9 mouse cellular contexts compared by ENCODE assay signal in genomic region chr13:48273451-48274069, GRCm38 (mm10). TPM values are rescaled to one million over a fixed set of nuclear protein-coding genes. Genes with fewer than 3 reads are reported as not detected.
DNase-seq lines count a peak whose midpoint lies in the region; ATAC-seq lines count a peak whose summit lies in the region.
"Had no signal": no experiment of that assay in that cellular context is flagged by ENCODE, and none has a peak within 500 bp of the region (broad histone marks: within the 10 kb centered on the region; RNA-seq: fewer than 3 reads in every experiment).

No protein-coding gene starts in this region.

- intact Hi-C loops in heart, postnatal 25 days (cut with DNase I) = loop anchor here (1.0 to 10.0 kb wide), 4 partner anchors 191 to 921 kb away; no protein-coding TSS in a partner anchor

- H3K9ac ChIP-seq in embryonic facial prominence, embryonic 14.5 days (ENCODE audit: low read depth, low read length) = 0 out of 2 replicates have a peak overlapping the region, but pooled peaks have one; percentile 32
- H3K9ac ChIP-seq in heart, embryonic 16.5 days (ENCODE audit: low read length) = peak overlapping the region; percentile 52; the same call in 1 of the 2 replicates
- H3K9ac ChIP-seq in liver, embryonic 13.5 days = no peak overlapping the region
- H3K9ac ChIP-seq in neural tube, embryonic 15.5 days (replicated peaks) = no peak overlapping the region

- peak overlapping the region; percentile 66 for H3K4me2 ChIP-seq in embryonic facial prominence, embryonic 14.5 days (ENCODE audit: low read depth, low read length)
- H3K4me2 ChIP-seq in heart, embryonic 16.5 days (ENCODE audit: low read depth, low read length) = peak overlapping the region; percentile 74
- H3K4me2 ChIP-seq in liver, embryonic 13.5 days = peak overlapping the region; percentile 33
- H3K4me2 ChIP-seq in neural tube, embryonic 15.5 days = peak overlapping the region; percentile 51

- H3K4me1 ChIP-seq in embryonic facial prominence, embryonic 14.5 days (ENCODE audit: control insufficient read depth, insufficient read depth, low read length) = peaks cover 5% of the 10 kb centered on the region; the same call in 1 of the 2 replicates
- peaks cover 5% of the 10 kb centered on the region; the same call in 1 of the 2 replicates for H3K4me1 ChIP-seq in heart, embryonic 16.5 days (ENCODE audit: control insufficient read depth, insufficient read depth, low read length)
- no peaks in the 10 kb centered on the region for H3K4me1 ChIP-seq in liver, embryonic 13.5 days (replicated peaks)
- H3K4me1 ChIP-seq in neural tube, embryonic 15.5 days = peaks cover 21% of the 10 kb centered on the region
- H3K4me1 ChIP-seq: megakaryocyte, embryonic 14.5 days had no signal

- no peaks in the 10 kb centered on the region for H3K9me3 ChIP-seq in embryonic facial prominence, embryonic 14.5 days (ENCODE audit: control insufficient read depth, low read length)
- H3K9me3 ChIP-seq in heart, embryonic 16.5 days (replicated peaks; ENCODE audit: control insufficient read depth, low read length) = no peaks in the 10 kb centered on the region
- no peaks in the 10 kb centered on the region for H3K9me3 ChIP-seq in liver, embryonic 13.5 days (replicated peaks)
- H3K9me3 ChIP-seq in neural tube, embryonic 15.5 days (replicated peaks) = no peaks in the 10 kb centered on the region
- H3K9me3 ChIP-seq: megakaryocyte, embryonic 14.5 days had no signal

- no peaks in the 10 kb centered on the region for H3K36me3 ChIP-seq in embryonic facial prominence, embryonic 14.5 days (ENCODE audit: control insufficient read depth, insufficient read depth, low read length)
- no peaks in the 10 kb centered on the region for H3K36me3 ChIP-seq in heart, embryonic 16.5 days (ENCODE audit: control insufficient read depth, insufficient read depth)
- no peaks in the 10 kb centered on the region for H3K36me3 ChIP-seq in liver, embryonic 13.5 days
- H3K36me3 ChIP-seq in neural tube, embryonic 15.5 days = no peaks in the 10 kb centered on the region

- H3K4me3 ChIP-seq in embryonic facial prominence, embryonic 14.5 days (ENCODE audit: low read depth, low read length) = peak overlapping the region; percentile 30
- H3K4me3 ChIP-seq in heart, embryonic 16.5 days (ENCODE audit: low read length) = peak overlapping the region; percentile 49
- H3K4me3 ChIP-seq in liver, embryonic 13.5 days (replicated peaks) = no peak overlapping the region
- peak overlapping the region; percentile 14; the same call in 1 of the 2 replicates for H3K4me3 ChIP-seq in neural tube, embryonic 15.5 days (replicated peaks)
- H3K4me3 ChIP-seq: megakaryocyte, embryonic 14.5 days had no signal

- H3K27ac ChIP-seq in embryonic facial prominence, embryonic 14.5 days (replicated peaks; ENCODE audit: low read depth, low read length) = no peak overlapping the region
- no peak overlapping the region for H3K27ac ChIP-seq in heart, embryonic 16.5 days (ENCODE audit: low read length)
- H3K27ac ChIP-seq in liver, embryonic 13.5 days = no peak overlapping the region
- 0 out of 2 replicates have a peak overlapping the region, but pooled peaks have one; percentile 1 for H3K27ac ChIP-seq in neural tube, embryonic 15.5 days (replicated peaks)

- ATAC-seq in embryonic facial prominence, embryonic 14.5 days (ENCODE audit: low read depth) = peak; percentile 87
- ATAC-seq in heart, embryonic 16.5 days (replicated peaks; ENCODE audit: extremely low read depth, insufficient read depth, low FRiP score) = no peak; the same call in 1 of the 2 replicates
- ATAC-seq in liver, embryonic 13.5 days (ENCODE audit: low read depth) = no peak
- peak; percentile 83 for ATAC-seq in neural tube, embryonic 15.5 days (ENCODE audit: low FRiP score)
- ATAC-seq in CD4-positive, CD25-positive, alpha-beta regulatory T cell, adult 4 months = no peak

- H3K27me3 ChIP-seq in embryonic facial prominence, embryonic 14.5 days (replicated peaks; ENCODE audit: control insufficient read depth, insufficient read depth, low read length) = no peaks in the 10 kb centered on the region
- no peaks in the 10 kb centered on the region for H3K27me3 ChIP-seq in heart, embryonic 16.5 days (ENCODE audit: control insufficient read depth, insufficient read depth, low read length)
- H3K27me3 ChIP-seq in liver, embryonic 13.5 days = no peaks in the 10 kb centered on the region
- H3K27me3 ChIP-seq in neural tube, embryonic 15.5 days (replicated peaks) = no peaks in the 10 kb centered on the region
- H3K27me3 ChIP-seq: megakaryocyte, embryonic 14.5 days had no signal

- peak; percentile 35 to 65 for DNase-seq in heart, adult 18-20 months
- DNase-seq in heart, postnatal 25 days (ENCODE audit: low spot score) = no peak
- peak; percentile 79 for DNase-seq in embryonic facial prominence, embryonic 14.5 days (ENCODE audit: low spot score)
- peak; percentile 55 to 61 for DNase-seq in kidney, postnatal 25 days
- DNase-seq in liver, embryonic 13.5 days = no peak

- 4% methylated on average over 15 of the region's 15 CpGs for WGBS in embryonic facial prominence, embryonic 14.5 days
- WGBS in heart, embryonic 16.5 days = 5% methylated on average over 15 of the region's 15 CpGs
- WGBS in liver, embryonic 13.5 days (ENCODE audit: insufficient replicate concordance) = 6% methylated on average over 15 of the region's 15 CpGs
- WGBS in neural tube, embryonic 15.5 days = 5% methylated on average over 15 of the region's 15 CpGs

RNA-seq across cellular contexts. Expression of gene Id4, which starts 12.5 kb away (rescaled TPM):
- under 1 TPM; 0.84 to 0.98 TPM for total RNA-seq in heart, adult 18-20 months (2021)
- total RNA-seq in heart, postnatal 25 days (2021) = 1 to 10 TPM; 1.3 to 1.5 TPM
- polyA plus RNA-seq in embryonic facial prominence, embryonic 14.5 days (2014; fragmentation: Nextera tagmentation; extraction: Ambion mirVana) = 11.8 and 13.0 TPM in 2 replicates
- polyA plus RNA-seq in heart, embryonic 16.5 days (2015; fragmentation: Nextera tagmentation; extraction: Ambion mirVana) = 1.7 and 2.5 TPM in 2 replicates
- 0.33 and 0.36 TPM in 2 replicates for polyA plus RNA-seq in liver, embryonic 13.5 days (2015; fragmentation: Nextera tagmentation; extraction: Ambion mirVana)
- polyA plus RNA-seq in neural tube, embryonic 15.5 days (2015; fragmentation: Nextera tagmentation; extraction: Ambion mirVana) = 95.5 and 114 TPM in 2 replicates
- not detected for polyA plus RNA-seq in CD4-positive, CD25-positive, alpha-beta regulatory T cell, adult 4 months (2017; shearing (Covaris generic))

Comparison
In these comparisons a context has a peak if more than half of its experiments do, and no peak if none do; other contexts are left out.
1. DNase-seq: peak in heart, adult 18-20 months (2 of 2), embryonic facial prominence, embryonic 14.5 days (single experiment) and kidney, postnatal 25 days (2 of 2); none in heart, postnatal 25 days (single experiment) and liver, embryonic 13.5 days (single experiment).
2. ATAC-seq: peak in embryonic facial prominence, embryonic 14.5 days (single experiment) and neural tube, embryonic 15.5 days (single experiment); none in heart, embryonic 16.5 days (single experiment), liver, embryonic 13.5 days (single experiment) and CD4-positive, CD25-positive, alpha-beta regulatory T cell, adult 4 months (single experiment).
3. H3K9ac ChIP-seq: peak in embryonic facial prominence, embryonic 14.5 days (single experiment) and heart, embryonic 16.5 days (single experiment); none in liver, embryonic 13.5 days (single experiment) and neural tube, embryonic 15.5 days (single experiment).
4. Peak in every context shown above with its lines, with median percentiles within 50 percentile points of each other: H3K4me2 ChIP-seq.